Mouse (Mus musculus) embryonic stem cell, embryonic (primary cell): Measurements from ENCODE around the gene Ncbp1.

ENCODE experiments used
- CTCF ChIA-PET, 4 experiments: fragments of 300-600 bp in 2 of 4; fragments of 350-600 bp in 2 of 4; sonication (Branson Sonifier 250); formaldehyde crosslinking; loops; one replicate each; lab custom pipeline; 2022; ENCODE audit warnings: inconsistent platforms in 2 of 4; lab: Charles Lee
- POLR2A ChIA-PET, 4 experiments: fragments of 300-600 bp in 2 of 4; fragments of 350-600 bp in 2 of 4; sonication (Branson Sonifier 250); formaldehyde crosslinking; loops; one replicate each; lab custom pipeline; 2022; ENCODE audit warnings: antibody characterized with exemption in 4 of 4, inconsistent platforms in 1 of 4; lab: Charles Lee

The Ncbp1 gene

DNA sequence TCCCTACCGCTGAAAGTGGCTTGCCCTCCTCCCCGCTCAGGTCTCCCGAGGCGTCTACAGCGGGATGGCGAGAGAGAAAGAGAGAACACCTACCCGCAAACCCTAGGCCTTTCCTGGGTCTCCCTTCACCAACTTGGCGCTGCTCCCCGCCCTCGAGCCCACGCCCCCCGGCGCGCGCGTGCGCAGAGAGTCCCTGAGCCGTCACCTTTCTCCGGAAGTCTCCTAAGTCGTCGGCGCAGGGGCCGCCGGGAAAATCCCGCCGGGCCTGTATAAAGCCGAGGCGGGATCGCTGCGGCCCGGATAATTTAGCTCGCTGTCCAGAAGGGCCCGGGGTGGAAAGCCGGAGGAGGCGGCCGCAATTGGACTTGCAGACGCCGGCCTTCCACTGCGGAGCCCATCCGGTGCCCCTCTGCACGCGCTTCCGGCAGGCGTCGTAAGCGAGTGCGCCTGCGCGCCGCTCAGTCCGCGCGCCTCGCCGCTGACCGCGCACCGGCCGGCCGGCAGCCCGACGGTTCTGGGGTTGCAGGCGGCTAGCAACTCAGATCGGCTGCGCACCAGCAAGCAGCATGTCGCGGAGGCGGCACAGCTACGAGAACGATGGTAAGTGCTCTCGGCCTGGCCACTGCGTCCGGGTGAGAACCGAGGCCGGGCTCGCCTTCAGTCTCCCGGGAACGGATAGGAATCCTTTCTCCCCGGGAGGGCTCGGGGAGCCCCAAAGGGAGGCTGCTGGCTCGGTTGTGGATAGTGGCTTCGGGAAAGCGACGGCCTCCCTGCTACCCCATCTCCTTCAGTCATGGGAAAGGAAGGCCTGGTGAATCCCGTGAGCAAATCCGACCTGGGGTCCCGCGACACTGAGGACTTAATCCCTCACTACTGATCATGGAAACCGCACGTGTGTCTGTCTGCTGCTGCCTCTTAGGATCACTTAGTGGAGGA, at the start of gene Ncbp1, which contains the start of gene Tstd2:
Gene Ncbp1, plus strand, starts transcription at position 327 of the 936 bp plus-strand sequence.
Gene Tstd2, minus strand, starts transcription at position 408 of the 936 bp plus-strand sequence.
- POLR2A ChIA-PET: interaction anchor here in 3 of 4 experiments (0.5 to 2.2 kb wide), 30 partner anchors 9 to 648 kb away, joined by 3 to 8 read pairs (median 3); partner anchors contain the start of gene Xpa (in 1 of the 3)
- CTCF ChIA-PET: interaction anchor here in 3 of 4 experiments (0.6 to 1.8 kb wide), 4 partner anchors 9 to 236 kb away, joined by 3 to 7 read pairs (median 4); no protein-coding TSS in a partner anchor

DNA sequence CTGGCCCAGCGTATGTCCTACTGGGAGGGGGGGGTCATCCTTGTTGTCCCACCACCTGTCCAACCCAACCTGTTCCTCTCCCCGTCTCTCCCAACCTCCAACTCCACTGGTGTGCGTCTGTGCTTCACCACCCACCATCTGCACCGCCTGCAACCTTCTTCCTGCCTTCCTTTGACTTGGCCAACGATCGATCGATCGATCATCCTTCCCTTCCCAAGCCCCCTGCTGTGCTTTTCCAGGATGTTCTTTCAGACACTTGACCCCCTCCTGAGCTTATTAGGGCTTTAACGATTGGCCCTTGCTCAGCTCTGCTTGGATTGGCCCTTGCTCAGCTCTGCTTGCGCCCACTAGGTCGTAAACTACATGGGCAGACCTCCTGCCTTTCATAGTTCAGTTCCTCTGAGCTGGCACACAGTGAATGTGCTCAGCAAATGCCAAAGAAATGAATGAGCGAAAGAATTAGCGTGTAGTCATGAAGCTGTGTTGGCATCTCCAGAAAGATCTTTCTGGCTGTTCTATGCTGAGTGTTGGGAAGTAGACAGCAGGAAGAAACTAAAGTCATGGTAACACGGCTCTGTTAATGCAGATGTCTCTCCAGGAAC, 48.8 kb upstream of the Ncbp1 start:
- ChIA-PET CTCF (no interaction called here), POLR2A (interaction anchor here in 1 of 4 experiments (0.6 kb wide), 1 partner anchor 206 kb away, joined by 3 read pairs; no protein-coding TSS in a partner anchor)

GRCm38 (mm10) chr4:46092429-46093076, 45.9 kb upstream of the Ncbp1 start:
- POLR2A ChIA-PET: no interaction called here
- CTCF ChIA-PET: interaction anchor here in 1 of 4 experiments (0.5 kb wide), 1 partner anchor 271 kb away, joined by 4 read pairs; no protein-coding TSS in a partner anchor

DNA sequence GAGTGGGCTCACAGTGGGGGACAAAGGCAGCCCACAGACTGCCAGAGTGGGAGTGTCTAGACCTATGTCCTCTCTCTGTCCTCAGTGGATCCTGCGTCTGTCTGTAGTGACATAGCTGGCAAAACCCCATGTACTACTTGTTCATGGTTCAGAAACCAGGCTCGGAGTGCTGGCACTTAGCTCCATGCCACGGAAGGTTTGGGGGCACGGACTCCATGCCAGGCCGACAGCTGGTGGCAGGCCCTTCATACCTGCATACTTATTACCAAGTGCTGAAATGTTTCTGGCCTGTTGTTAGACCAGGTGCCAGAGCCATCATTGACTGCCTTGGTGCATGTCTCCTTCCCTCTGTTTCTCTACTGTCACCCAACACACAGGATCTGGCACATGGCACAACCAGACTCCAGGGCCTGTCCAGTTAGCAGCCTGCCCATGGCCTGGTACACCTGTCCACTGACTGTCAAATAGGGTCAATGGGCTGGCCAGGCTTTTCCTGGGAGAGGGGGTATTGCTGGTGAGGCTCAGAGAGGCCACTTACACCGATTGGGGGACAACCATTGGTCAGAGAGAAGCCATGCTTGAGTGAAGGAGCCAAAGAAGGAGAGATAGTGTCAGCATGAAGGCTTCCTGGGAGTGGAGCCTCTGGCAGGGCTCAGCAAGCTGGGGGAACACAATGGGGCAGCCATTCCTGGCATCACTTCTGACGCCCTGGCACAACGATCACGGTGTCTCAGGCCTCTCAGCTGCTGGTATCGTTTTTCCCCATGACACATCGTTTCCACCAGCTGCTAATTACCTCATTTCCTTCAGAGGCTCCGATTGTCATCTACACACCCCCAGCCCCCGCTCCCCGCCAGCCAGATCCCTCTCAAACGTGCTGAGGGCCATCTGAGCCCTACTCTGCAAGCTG, 43.2 kb upstream of the Ncbp1 start:
- CTCF ChIA-PET: no interaction called here
- POLR2A ChIA-PET: interaction anchor here in 1 of 4 experiments (0.6 kb wide), 1 partner anchor 60 kb away, joined by 3 read pairs; no protein-coding TSS in a partner anchor

GRCm38 (mm10) chr4:46095826-46096159, 42.6 kb upstream of the Ncbp1 start:
- ChIA-PET CTCF (no interaction called here), POLR2A (interaction anchor here in 1 of 4 experiments (0.6 kb wide), 1 partner anchor 61 kb away, joined by 3 read pairs; no protein-coding TSS in a partner anchor)

- ChIA-PET POLR2A (interaction anchor here in 1 of 4 experiments (0.7 kb wide), 1 partner anchor 41 kb away, joined by 3 read pairs; the partner anchor contains the start of gene Ncbp1), CTCF (no interaction called here)
Observed at GRCm38 (mm10) chr4:46096546-46096945, 41.9 kb upstream of the Ncbp1 start.

DNA sequence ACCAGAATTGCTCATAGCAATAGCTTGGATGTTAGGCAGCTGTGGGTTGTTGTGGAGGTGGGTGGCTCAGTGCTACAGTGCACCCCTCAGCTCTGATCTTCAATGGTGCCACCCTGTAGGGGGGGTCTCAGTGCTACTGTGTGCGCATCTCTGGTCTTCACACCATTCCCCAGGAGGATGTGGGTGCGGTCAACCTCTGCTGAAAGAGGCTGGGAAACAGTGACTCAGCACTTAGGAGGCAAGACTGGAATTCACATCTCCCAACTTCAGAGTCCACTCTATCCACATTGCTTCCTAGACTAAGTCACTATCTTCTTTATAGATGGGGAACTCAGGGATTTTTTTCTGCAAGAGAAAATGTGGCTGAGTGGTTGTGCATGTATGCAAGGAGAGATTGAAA, 40.8 kb upstream of the Ncbp1 start:
- ChIA-PET POLR2A (no interaction called here), CTCF (no interaction called here)

- POLR2A ChIA-PET: interaction anchor here in 1 of 4 experiments (0.5 kb wide), 1 partner anchor 681 kb away, joined by 3 read pairs; no protein-coding TSS in a partner anchor
- CTCF ChIA-PET: no interaction called here
Observed at GRCm38 (mm10) chr4:46099132-46099531, 39.3 kb upstream of the Ncbp1 start.

DNA sequence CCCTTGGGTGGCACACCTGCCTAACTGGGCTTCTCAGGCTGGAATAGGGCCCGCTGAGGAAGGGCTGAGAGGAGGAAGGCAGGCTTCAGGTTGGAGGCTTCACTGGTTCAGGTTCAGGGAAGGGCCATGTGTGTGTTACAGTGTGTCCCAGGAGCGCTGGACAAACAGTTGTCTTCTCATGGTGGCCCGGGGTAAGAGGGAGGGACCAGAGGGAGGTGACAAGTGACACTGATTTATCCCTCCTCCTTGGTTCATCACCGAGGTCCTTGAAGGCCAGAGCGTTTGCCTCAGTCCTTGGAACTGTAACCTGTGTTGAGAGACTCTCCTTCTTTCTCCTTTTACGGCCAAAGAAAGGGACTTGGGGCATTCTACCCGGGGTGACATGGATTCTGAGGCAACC, 37.9 kb upstream of the Ncbp1 start:
- ChIA-PET POLR2A (interaction anchor here in 1 of 4 experiments (0.8 kb wide), 1 partner anchor 9 kb away, joined by 3 read pairs; no protein-coding TSS in a partner anchor), CTCF (no interaction called here)

- ChIA-PET POLR2A (interaction anchor here in 2 of 4 experiments (0.6 to 0.8 kb wide), 3 partner anchors 8 to 128 kb away, joined by 3 to 5 read pairs (median 4); no protein-coding TSS in a partner anchor), CTCF (no interaction called here)
Observed at GRCm38 (mm10) chr4:46101211-46101711, 37.2 kb upstream of the Ncbp1 start.

- POLR2A ChIA-PET: no interaction called here
- CTCF ChIA-PET: interaction anchor here in 1 of 4 experiments (0.7 kb wide), 1 partner anchor 1153 kb away, joined by 6 read pairs; no protein-coding TSS in a partner anchor
Observed at GRCm38 (mm10) chr4:46102078-46102769, 36.2 kb upstream of the Ncbp1 start.

GRCm38 (mm10) chr4:46110084-46110483, 28.3 kb upstream of the Ncbp1 start:
- ChIA-PET CTCF (interaction anchor here in 1 of 4 experiments (0.5 kb wide), 1 partner anchor 80 kb away, joined by 3 read pairs; no protein-coding TSS in a partner anchor), POLR2A (interaction anchor here in 1 of 4 experiments (1.2 kb wide), 1 partner anchor 9 kb away, joined by 3 read pairs; no protein-coding TSS in a partner anchor)

DNA sequence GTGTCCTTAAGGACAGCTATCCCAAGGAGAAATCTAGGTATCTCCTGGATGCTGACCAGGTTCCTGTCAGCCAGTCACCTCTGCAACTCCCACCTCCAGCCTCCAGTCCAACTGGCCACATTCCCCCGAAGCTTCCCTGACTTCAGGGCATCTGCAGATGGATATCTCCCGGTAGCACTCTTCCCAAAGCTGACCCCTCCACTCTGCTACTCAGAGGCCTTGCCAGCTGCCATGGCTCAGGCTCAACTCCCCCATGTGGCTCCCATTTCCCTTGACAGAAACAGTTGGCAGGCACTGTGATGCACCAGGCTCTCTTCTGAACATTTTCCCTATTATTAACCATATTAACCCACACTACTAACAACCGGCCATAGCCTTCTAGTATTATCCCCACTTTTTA, 27.1 kb upstream of the Ncbp1 start:
- POLR2A ChIA-PET: no interaction called here
- CTCF ChIA-PET: interaction anchor here in 1 of 4 experiments (0.6 kb wide), 1 partner anchor 1052 kb away, joined by 5 read pairs; no protein-coding TSS in a partner anchor

DNA sequence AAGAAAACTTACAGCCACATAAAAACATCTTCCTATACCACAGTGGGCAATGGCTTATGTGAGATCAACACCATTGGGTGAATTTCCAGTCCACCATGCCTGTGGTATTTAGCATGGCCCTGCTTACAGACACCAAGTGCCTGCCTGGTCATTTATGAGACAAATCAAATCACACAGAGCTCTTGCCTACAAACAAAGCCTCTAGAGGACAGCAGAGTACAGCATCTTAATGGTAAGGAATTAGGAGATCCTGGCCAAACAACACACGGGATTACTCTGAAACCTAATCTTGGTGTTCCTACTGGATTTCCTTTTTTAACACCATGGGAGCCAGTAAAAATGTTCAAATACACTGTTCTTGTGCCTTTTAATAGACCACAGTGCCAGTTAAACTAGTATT, 23.1 kb upstream of the Ncbp1 start:
- ChIA-PET CTCF (interaction anchor here in 2 of 4 experiments (0.7 to 1.4 kb wide), 2 partner anchors 10 to 74 kb away, joined by 3 to 5 read pairs; no protein-coding TSS in a partner anchor), POLR2A (interaction anchor here in 2 of 4 experiments (0.5 to 1.4 kb wide), 3 partner anchors 23 to 1623 kb away, joined by 3 read pairs; partner anchors contain the start of genes Ncbp1 (in 1 of the 2) and Tstd2 (in 1 of the 2))

DNA sequence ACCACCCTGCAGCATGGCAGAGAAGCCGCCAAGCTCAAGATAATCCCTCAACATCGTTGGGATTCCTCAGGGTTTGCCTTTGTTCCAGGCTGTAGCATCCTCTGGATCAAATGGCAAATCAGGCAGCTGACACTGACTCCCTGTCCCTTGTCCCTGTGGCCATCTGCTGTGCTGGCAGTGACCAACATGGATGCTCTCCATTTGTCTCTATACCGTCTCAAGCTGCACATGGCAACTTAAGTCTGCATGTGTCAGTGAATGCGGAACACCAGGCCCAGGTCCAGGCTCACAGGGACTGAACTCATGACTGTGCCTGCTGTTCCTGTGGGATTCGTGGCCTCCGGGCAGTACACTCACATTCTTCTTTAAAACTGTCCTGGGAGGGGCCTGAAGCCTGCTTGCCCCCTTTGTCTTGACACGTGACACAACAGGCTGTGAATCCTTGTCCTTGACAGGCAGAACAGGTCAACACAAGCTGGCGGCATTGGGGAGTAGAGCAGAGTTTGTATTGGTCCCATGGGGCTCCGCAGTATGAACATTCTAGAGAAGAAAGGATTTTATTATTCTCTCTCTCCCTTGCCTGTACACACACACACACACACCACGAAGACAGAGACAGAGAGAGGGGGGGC, 21.8 kb upstream of the Ncbp1 start:
- POLR2A ChIA-PET: interaction anchor here in 2 of 4 experiments (1.4 kb wide), 2 partner anchors 21 to 22 kb away, joined by 3 read pairs; partner anchors contain the start of genes Ncbp1 (in 1 of the 2) and Tstd2 (in 1 of the 2)
- CTCF ChIA-PET: interaction anchor here in 1 of 4 experiments (0.7 kb wide), 1 partner anchor 145 kb away, joined by 3 read pairs; no protein-coding TSS in a partner anchor

DNA sequence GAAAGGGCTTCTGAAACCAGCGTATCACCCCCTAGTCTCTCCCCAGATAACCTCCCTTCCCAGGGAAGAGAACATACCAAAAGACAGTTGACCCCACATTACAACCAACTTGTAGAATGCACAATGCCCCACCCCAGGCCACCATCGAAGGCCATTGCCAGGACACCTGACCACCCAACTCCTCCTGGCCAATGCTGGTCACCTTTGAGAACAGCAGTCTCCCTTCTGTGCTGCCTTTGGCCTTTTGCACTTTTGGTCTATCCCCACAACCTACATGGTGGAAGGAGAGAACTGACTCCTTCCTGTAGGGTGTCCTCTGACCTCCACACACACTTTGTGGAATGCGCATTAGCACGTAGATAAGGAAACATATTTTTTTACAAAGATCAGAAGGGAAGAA, 20.9 kb upstream of the Ncbp1 start:
- ChIA-PET CTCF (no interaction called here), POLR2A (no interaction called here)
